Mouse (Mus musculus) T-helper 17 cell (primary cell): Measurements from ENCODE around the gene B3gnt8.

Experiments
- in situ Hi-C, 2 experiments: fragments of 300-600 bp; cut with MboI, MseI; formaldehyde crosslinking; loops; 1 replicate in 1 of 2; 2 replicates in 1 of 2; pipeline ENCODE4 v1.15.1; 2025; ENCODE audit warnings: high pct_unique_total_duplicates in 2 of 2

Gene B3gnt8

DNA sequence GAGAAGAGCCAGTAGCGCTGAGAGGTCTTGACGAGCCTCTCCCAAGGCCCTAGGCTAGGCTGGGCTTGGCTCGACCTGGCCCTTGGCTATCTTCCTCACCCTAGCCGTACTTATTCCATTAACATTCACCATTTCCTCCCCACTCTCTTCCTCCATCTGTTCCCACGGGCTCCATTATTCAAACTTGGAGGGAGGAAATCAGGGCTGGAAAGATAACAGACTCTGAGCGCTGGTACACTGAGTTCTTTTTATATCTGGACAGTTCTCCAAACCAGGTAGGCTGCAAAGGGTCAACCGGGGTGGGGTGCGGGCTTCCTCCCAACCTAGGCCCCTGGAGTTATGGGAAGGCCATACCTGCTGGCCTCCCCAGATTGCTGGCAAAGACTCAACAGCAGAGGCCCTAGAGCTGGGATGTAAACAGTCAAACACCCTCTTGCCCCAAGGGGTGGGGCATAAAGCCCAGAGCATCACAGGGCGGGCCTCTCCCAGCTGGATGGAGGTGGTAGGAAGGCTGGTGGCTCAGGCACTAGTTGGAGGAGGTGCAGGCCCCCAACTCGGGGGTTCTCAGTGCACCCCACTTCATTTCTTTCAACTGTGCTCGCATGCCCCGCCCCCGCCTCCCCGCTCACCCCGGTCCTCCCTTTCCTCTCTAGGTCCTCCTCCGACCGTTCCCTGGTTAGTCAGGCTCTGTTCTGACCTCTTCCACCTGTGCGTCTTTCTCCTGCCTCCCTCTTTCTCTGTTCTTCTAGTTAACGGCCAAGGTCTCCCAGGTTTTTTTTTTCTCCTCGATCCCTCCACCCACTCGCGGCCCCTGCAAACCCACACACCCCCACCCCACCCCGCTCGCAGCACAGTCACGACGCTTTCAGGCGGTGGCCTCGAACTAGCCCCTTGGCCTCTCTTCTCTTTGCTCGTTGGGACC is at the start of gene B3gnt8:
B3gnt8 (plus strand) TSS at position 146 of the 922 bp plus-strand sequence.
- in situ Hi-C loops = no loop called here

GRCm38 (mm10) chr7:25576793-25577437 is 49.5 kb upstream of the B3gnt8 start:
- in situ Hi-C loops = loop anchor here (5.0 kb wide), 1 partner anchor 740 kb away; no protein-coding TSS in a partner anchor

DNA sequence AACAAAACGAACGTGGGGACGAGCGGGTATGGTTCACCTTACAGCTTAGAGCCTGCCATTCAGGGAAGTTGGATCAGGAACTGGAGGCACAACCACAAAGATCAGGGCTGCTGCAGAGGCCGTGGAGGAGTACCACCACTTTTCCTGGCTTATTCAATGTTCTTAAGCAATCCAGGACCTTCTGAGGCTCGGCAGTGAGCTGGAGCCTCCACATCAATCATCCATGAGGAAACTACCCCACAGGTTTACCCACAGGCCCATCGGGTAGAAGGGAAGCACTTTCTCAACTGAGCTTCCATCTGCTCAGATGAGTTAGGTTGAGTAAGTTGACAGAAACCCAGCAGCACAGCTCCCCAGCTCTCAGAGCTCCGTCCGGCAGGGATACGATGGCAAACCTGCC is 47.0 kb upstream of the B3gnt8 start:
- in situ Hi-C loops = loop anchor here (5.0 kb wide), 1 partner anchor 742 kb away; no protein-coding TSS in a partner anchor

DNA sequence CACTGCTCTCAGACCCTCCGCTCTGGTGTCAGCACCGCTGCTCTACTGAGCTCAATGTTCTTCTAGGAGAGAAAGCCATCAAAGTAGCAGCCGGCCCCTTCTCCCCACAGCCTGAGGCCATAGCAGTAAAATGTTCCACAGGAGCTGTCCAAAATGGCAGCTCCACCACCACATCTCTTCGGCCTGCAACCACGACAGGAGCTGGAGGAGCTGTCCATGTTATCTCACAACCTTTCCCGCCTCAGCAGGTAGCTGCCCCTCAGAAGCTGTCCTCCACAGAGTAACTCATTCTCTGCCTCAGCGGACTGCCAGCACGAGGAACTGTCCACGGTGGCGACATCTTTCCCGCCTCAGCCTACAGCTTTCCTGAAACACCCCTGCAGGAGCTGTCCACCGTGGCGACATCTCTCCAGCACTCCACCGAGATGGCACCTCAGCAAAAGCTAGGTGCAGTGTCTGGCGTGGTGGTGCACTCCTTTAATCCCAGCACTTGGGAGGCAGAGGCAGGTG is 44.1 kb upstream of the B3gnt8 start:
- in situ Hi-C loops = no loop called here

DNA sequence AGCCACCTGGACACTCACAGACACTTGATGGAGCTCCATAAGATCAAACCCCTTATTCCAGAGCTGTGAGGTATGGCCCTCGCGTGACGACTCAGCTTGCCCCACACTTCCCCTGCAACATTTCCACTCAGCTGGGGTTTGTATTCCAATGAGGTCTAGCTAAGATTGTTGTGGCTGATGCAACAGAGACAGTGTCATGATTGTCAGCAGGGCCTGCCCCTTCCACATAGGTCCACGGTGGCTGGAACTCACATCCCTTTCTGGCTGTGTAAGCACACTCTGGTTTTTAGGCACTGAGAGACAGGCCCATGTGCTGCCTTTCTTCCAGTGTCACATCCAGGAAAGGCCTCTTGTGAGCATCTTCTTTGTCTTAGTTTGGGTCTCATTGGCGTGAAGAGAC is 41.8 kb upstream of the B3gnt8 start:
- in situ Hi-C loops = no loop called here

DNA sequence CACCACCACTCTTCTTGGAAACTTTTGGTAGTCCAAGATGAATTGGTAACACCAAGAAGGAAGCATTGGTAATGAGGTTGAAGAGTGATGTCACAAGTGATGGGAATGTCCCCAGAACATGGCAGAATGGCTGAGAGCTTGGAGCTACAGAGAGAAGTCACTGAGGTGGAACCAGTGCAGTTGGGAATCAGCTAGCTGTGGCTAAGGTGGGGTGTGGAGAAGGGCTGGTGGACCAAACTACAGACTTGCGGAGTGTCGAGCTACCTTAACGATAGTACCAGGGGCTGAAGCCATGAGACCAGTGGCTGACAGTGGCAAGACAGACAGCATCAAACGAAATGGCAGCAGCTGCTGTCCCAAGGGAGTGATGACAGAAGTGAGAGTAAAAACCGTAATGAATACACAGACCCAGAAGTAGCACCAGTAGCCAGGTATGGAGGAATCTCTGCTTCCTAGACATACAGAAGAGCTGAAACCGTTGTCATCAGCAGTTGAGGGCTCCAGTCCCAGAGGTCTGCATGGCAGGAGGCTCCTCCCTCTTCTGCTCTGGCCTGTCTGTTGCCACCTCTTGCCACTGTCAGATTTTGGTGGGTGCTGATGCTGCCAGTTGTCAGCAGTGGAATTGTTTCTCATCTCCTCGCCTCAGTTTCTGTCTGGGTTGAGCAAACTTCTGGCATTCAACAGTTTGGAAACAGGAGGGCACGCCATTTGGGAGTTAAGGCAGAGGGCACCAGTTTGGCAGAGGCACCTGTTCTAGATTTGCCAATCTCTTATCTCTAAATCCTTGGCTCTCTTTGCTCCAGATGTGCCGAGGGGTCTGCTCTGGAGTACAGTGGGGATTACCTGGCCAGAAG is 40.9 kb upstream of the B3gnt8 start:
- in situ Hi-C loops = no loop called here

DNA sequence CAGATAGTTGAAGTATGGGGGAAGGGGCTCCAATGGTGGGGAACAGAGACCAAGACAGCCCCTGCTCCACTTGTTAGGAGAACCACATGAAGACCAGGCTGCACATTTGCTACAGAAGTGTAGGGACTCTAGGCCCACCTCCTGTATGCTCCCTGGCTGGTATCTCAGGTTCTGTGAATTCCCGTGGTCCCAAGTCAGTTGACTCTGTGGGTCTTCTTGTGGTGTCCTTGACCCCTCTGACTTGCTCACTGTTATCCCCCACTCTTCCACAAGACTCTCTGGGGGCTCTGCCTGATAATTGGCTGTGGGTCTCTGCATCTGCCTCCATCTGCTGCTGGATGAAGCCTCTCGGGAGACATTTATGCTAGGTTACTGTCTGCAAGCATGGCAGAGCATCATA is 35.2 kb upstream of the B3gnt8 start:
- in situ Hi-C loops = loop anchor here (10.0 kb wide), 2 partner anchors 56 to 106 kb away; partner anchors contain the start of gene Ceacam2 (in 1 of the 2)

- in situ Hi-C loops = loop anchor here (10.0 kb wide), 2 partner anchors 59 to 109 kb away; partner anchors contain the start of gene Ceacam2 (in 1 of the 2)
Observed at GRCm38 (mm10) chr7:25593859-25594258, 32.6 kb upstream of the B3gnt8 start.

DNA sequence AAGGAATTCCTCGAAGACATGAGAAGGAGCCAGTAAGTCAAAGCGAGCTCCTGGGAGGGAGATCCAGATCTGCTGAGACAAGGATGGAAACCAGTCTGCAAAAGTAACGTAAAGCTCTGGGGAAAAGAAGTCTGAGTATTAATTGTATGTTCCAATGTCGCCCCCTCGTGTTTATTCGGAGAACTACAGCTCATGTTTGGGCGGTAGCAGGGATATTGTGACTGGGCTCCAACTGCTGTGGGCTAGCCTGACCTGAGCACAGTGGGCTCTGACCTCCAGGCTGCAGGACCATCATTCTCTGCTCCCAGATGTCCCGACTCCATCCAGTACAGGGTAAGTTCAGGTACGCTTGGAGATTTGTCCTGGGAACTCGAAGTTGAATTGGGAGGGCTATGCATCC is 26.8 kb upstream of the B3gnt8 start:
- in situ Hi-C loops = loop anchor here (5.0 to 10.0 kb wide), 4 partner anchors 65 to 177 kb away; partner anchors contain the start of genes Ceacam1 (in 1 of the 2) and Ceacam2 (in 1 of the 2)

DNA sequence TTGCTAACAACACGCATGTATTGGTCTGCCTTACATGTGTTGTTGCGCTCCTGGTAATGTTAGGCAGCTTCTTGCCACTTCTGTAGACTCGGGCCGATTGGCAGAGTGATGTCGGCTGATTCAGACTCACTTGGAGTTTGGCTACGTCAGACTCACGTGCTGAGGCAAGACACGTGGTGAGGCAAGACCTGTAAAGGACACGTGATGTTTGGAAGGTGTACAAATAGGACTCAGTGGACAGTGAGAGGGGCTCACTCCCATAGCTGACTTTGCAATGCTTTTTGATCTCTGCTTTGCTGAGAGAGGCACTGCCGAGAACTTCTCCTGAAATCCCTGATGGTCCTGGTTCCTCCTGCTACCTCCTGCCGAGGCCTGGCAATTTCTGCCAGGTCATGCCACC is 25.8 kb upstream of the B3gnt8 start:
- in situ Hi-C loops = loop anchor here in 1 of 2 experiments (5.0 kb wide), 1 partner anchor 178 kb away; no protein-coding TSS in a partner anchor

DNA sequence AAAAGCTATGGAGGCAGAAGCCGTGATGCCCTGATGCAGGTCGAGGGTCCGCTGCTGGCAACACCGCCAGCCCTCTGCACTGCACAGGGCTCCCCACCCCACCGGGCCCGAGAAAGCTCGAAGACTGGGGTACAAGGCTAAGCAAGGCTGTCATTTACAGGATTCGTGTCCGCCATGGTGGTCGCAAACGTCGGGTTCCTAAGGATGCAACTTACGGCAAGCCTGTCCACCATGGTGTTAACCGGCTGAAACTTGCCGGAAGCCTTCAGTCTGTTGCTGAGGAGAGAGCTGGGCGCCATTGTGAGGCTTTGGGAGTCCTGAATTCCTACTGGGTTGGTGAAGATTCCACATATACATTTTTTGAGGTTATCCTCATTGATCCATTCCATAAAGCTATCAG is 25.1 kb upstream of the B3gnt8 start:
- in situ Hi-C loops = loop anchor here in 1 of 2 experiments (5.0 kb wide), 1 partner anchor 179 kb away; no protein-coding TSS in a partner anchor

- in situ Hi-C loops = no loop called here
Observed at GRCm38 (mm10) chr7:25606625-25607063, 19.8 kb upstream of the B3gnt8 start.

DNA sequence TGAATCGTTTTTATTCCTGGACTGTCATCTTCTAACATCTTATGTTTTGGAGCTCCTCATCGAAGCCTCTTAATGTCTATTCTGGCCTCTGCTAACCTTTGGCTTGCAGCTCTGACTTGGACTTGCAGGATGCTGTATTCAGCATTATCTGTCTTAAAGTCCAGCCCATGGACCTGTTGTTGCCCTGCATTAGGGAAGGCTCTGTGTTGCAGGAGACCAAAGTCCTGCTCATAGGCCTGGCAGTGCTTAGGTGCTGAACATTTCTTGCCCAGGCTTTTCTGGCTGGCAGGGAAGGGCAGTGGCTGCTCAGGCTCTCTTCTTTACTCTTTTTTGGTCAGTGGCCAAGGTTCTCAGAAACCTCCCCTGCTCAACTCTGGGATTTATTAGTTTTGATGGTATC is 19.3 kb upstream of the B3gnt8 start:
- in situ Hi-C loops = no loop called here

DNA sequence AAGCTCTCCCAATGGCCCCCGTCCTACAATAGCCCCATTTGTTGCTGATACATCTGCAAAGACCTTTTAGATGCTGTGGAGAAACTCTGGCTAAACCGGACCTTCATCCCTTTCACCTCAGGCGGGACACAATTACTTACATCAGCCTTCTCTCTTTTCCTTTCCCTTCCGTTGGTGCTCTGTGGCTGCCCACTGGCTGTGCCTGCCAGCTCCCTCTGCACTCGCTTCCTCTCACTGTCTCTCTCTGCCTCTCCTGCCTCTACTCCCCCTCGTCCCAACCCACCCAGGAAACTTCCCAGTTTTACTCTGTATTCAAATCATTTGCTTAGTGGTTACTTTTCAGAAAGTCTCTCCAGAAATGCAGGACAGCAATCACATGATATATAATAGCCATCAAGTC is 16.4 kb upstream of the B3gnt8 start:
- in situ Hi-C loops = no loop called here

DNA sequence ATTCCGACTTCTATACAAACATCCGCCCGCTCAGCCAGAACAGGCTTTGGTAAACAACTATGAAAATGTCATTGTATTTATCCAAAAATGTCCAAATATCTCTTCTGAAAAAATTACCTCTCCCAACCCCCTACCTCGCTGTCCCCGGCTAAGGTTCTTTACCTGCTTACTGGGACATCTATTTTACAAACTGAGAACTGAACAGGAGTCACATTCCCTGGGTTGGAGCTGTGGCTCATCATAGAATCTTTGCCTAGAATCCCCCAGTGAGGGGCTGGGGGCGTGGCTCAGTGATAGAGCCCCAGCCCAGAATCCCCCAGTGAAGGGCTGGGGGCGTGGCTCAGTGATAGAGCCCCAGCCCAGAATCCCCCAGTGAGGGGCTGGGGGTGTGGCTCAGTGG is 15.0 kb upstream of the B3gnt8 start:
- in situ Hi-C loops = no loop called here

DNA sequence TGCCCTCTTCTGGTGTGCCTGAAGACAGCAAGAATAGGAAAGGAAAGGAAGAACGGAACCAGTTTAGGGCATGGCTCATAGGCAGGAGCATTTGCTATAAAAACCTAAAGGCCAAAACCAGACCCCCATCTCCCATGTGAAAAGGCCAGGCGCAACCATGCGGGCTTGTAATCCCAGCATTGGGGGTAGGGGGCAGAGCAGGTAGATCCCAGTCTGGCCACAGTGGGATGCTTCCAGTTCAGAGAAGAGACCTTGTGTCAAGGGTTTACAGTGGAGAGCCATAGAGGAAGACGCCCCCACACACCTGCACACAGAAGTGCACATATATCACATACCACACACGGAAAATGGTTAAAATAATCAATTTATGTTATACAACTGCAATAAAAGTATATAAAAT is 12.4 kb upstream of the B3gnt8 start:
- in situ Hi-C loops = no loop called here

DNA sequence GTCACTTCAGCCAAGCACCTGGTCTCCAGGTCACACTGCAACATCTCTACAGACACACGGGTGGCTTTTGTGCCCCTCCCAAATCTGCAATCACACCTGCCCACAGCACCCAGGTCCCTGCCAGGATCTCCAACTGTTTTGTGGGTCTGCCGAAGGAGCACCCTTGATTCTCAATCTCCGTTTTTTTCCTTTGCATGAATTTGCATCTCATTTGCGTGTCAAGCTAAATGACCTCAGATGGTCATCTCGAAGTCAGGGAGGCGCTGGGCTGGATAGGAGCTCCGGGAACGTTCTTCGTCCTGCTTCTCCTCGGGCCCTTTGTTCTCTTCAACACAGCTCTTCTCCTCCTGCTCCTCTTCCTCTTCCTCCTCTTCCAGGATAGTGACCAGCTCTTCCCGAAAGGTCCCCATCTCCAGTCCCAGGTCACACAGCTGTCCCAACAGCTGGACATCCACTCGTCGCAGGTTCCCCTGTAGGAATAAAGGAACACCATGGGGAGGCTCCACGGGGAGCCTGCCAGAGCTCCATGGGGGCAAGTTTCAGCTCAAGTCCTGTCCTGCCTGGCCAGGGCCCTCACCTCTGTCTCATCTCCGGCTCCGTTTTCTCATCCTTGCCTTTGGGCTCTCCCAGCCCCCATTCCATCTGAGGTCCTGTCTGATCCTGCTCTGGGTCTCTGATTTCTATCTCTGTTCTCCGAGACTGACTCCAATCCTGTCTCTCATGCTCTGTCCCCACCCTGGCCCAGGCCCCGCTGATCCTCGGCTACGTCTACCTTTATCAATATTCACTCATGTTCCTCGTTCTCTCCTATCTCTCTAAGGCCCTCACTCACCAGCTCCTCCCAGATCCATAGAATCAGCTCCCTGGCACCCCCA is 11.4 kb upstream of the B3gnt8 start:
- in situ Hi-C loops = no loop called here

DNA sequence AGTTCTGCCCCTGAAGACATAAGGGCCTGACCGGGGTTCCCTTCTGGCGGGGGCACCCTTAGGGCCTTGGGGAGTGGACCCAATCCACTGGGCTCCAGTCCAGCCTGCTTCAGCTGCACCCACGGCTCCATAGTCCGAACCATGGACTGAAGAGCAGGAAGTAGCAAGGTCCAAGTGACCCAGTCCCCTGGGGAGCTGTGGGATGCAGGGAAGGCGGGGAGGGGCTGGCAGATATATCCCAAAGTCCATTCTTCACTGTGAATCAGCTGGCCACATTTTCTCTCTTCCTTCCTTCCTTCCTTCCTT is 10.8 kb upstream of the B3gnt8 start, which contains the start of gene Erich4:
Erich4 (minus strand) TSS at position 187 of the 306 bp plus-strand sequence.
- in situ Hi-C loops = no loop called here

DNA sequence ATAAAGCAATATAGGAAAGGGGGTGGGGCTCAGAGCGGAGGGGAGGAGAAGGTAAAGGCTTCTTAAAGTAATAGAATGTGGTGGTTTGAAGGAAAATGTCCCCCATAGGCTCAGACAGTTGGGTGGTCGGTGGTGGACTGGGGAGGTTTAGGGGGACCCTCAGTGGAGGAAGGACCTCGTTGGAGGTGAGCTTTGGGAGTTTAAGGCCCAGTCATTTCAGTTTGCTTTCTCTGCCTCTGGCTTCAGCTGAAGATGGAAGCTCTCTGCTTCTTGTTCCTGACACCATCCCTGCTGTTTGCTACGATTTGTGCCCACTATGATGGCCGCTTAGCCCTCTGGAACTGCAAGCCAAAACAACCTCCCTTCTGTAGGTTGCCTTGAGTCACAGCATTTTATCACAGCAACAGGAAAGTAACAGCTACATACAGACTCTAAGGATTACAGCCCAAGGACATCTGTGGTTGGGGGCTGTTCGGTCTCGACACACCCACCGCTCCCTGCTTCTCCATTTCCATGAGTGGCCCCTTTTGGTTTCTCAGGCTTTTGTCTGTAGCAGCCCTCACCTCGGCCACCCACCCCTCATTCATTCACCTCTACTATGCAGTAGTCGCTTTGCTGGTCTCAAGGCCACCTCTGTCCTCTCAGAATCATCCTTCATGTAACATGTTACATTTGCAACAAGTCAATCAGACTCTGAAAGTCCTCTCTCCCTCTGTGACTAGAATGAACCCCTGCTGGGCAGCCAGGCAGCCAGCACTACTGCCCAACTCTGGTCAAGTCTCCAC is 8.9 kb upstream of the B3gnt8 start:
- in situ Hi-C loops = no loop called here
